Mouse (Mus musculus): Measurements from ENCODE around the gene Slamf9. TPM values are rescaled to one million over a fixed set of nuclear protein-coding genes. Genes with fewer than 3 reads are reported as not detected.

Gene Slamf9
- polyA plus RNA-seq, 1 experiment, result 1.4 TPM

GRCm38 (mm10) chr1:172500451-172501370 is 25.6 kb downstream of the Slamf9 start:
- Histone ChIP-seq H3K4me3 (ENCODE audit: insufficient read depth, low read length) (peak overlapping the region; percentile 39), H3K4me1 (ENCODE audit: control insufficient read depth, insufficient read depth, low read length) (no peaks in the 10 kb centered on the region), H3K27ac (ENCODE audit: insufficient read depth, low read length) (peak overlapping the region; percentile 21; the same call in 1 of the 2 replicates)
- TF ChIP-seq CTCF (IDR thresholded peaks at IDR 0.05; ENCODE audit: extremely low read depth, insufficient read depth, low read length), result no peak
- TF ChIP-seq POLR2A (IDR thresholded peaks at IDR 0.05; ENCODE audit: extremely low read depth, insufficient read depth, low read length), result no peak

- Histone ChIP-seq H3K27ac (ENCODE audit: insufficient read depth, low read length) (no peak overlapping the region), H3K4me3 (ENCODE audit: insufficient read depth, low read length) (peak overlapping the region; percentile 39), H3K4me1 (ENCODE audit: control insufficient read depth, insufficient read depth, low read length) (no peaks in the 10 kb centered on the region)
- no peak for TF ChIP-seq POLR2A (IDR thresholded peaks at IDR 0.05; ENCODE audit: extremely low read depth, insufficient read depth, low read length)
- no peak for TF ChIP-seq CTCF (IDR thresholded peaks at IDR 0.05; ENCODE audit: extremely low read depth, insufficient read depth, low read length)
These were observed 26.4 kb downstream of the Slamf9 start for GRCm38 (mm10) chr1:172501371-172502144.

GRCm38 (mm10) chr1:172502145-172503110 is 27.3 kb downstream of the Slamf9 start:
- H3K4me3 ChIP-seq (ENCODE audit: insufficient read depth, low read length), result no peak overlapping the region
- no peak overlapping the region for H3K27ac ChIP-seq (ENCODE audit: insufficient read depth, low read length)
- no peak for TF ChIP-seq CTCF (IDR thresholded peaks at IDR 0.05; ENCODE audit: extremely low read depth, insufficient read depth, low read length)
- no peak for TF ChIP-seq POLR2A (IDR thresholded peaks at IDR 0.05; ENCODE audit: extremely low read depth, insufficient read depth, low read length)
- H3K4me1 ChIP-seq (ENCODE audit: control insufficient read depth, insufficient read depth, low read length), result no peaks in the 10 kb centered on the region

- Histone ChIP-seq H3K27ac (ENCODE audit: insufficient read depth, low read length) (no peak overlapping the region), H3K4me1 (ENCODE audit: control insufficient read depth, insufficient read depth, low read length) (no peaks in the 10 kb centered on the region)
These were observed 28.2 kb downstream of the Slamf9 start for GRCm38 (mm10) chr1:172503111-172503997.

GRCm38 (mm10) chr1:172504756-172505155 is 29.6 kb downstream of the Slamf9 start:
- H3K4me1 ChIP-seq (ENCODE audit: control insufficient read depth, insufficient read depth, low read length), result no peaks in the 10 kb centered on the region
- H3K27ac ChIP-seq (ENCODE audit: insufficient read depth, low read length), result no peak overlapping the region
- H3K4me3 ChIP-seq (ENCODE audit: insufficient read depth, low read length), result no peak overlapping the region
- no peak for TF ChIP-seq POLR2A (IDR thresholded peaks at IDR 0.05; ENCODE audit: extremely low read depth, insufficient read depth, low read length)
- TF ChIP-seq CTCF (IDR thresholded peaks at IDR 0.05; ENCODE audit: extremely low read depth, insufficient read depth, low read length), result no peak

More at GRCm38 (mm10) chr1:172503111-172503997, 28.2 kb downstream of the Slamf9 start:
- TF ChIP-seq POLR2A (IDR thresholded peaks at IDR 0.05; ENCODE audit: extremely low read depth, insufficient read depth, low read length) (no peak), CTCF (IDR thresholded peaks at IDR 0.05; ENCODE audit: extremely low read depth, insufficient read depth, low read length) (no peak)
- no peak overlapping the region for H3K4me3 ChIP-seq (ENCODE audit: insufficient read depth, low read length)

GRCm38 (mm10) chr1:172507001-172507400 is 31.8 kb downstream of the Slamf9 start:
- no peaks in the 10 kb centered on the region for H3K4me1 ChIP-seq (ENCODE audit: control insufficient read depth, insufficient read depth, low read length)
- H3K4me3 ChIP-seq (ENCODE audit: insufficient read depth, low read length), result no peak overlapping the region
- no peak for TF ChIP-seq CTCF (IDR thresholded peaks at IDR 0.05; ENCODE audit: extremely low read depth, insufficient read depth, low read length)
- no peak overlapping the region for H3K27ac ChIP-seq (ENCODE audit: insufficient read depth, low read length)

GRCm38 (mm10) chr1:172507701-172508100 is 32.5 kb downstream of the Slamf9 start:
- no peaks in the 10 kb centered on the region for H3K4me1 ChIP-seq (ENCODE audit: control insufficient read depth, insufficient read depth, low read length)
- no peak overlapping the region for H3K4me3 ChIP-seq (ENCODE audit: insufficient read depth, low read length)
- TF ChIP-seq POLR2A (IDR thresholded peaks at IDR 0.05; ENCODE audit: extremely low read depth, insufficient read depth, low read length) (no peak), CTCF (IDR thresholded peaks at IDR 0.05; ENCODE audit: extremely low read depth, insufficient read depth, low read length) (no peak)
- H3K27ac ChIP-seq (ENCODE audit: insufficient read depth, low read length), result no peak overlapping the region

- Histone ChIP-seq H3K4me3 (ENCODE audit: insufficient read depth, low read length) (no peak overlapping the region), H3K4me1 (ENCODE audit: control insufficient read depth, insufficient read depth, low read length) (no peaks in the 10 kb centered on the region), H3K27ac (ENCODE audit: insufficient read depth, low read length) (no peak overlapping the region)
- TF ChIP-seq POLR2A (IDR thresholded peaks at IDR 0.05; ENCODE audit: extremely low read depth, insufficient read depth, low read length), result no peak
- TF ChIP-seq CTCF (IDR thresholded peaks at IDR 0.05; ENCODE audit: extremely low read depth, insufficient read depth, low read length), result no peak
These were observed 33.0 kb downstream of the Slamf9 start for GRCm38 (mm10) chr1:172508172-172508571.
